30 mouse cellular contexts compared by ENCODE assay signal in the genomic region with DNA sequence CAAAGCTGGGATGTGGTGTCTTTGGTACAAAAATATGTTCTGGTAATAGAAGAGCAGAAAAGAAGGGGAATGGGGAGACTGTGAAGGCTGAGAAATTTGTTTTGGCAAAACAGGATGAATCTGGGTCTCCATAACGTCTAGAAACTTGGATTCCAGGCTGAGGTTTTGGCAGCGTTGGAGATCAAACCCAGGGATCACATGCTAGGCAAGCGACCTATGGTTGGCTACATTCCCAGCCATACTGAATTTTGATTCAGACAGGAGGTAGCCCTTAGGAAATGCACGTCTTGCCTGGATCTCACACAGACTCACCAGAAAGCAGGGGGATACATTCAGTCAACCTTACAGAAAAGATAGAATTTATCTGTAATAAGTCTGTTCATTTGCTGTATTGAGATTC.
DNase-seq lines count a peak whose midpoint lies in the region; ATAC-seq and TF ChIP-seq lines count a peak whose summit lies in the region.
"Had no signal": no experiment of that assay in that cellular context is flagged by ENCODE, and none has a peak within 500 bp of the region (broad histone marks: within the 10 kb centered on the region; RNA-seq: fewer than 3 reads in every experiment).

No protein-coding gene starts in this region.

- no peak for TF ChIP-seq CTCF in brain, embryonic 14.5 days (IDR thresholded peaks at IDR 0.05; ENCODE audit: borderline replicate concordance, extremely low read depth, insufficient read depth, insufficient read length)

- DNase-seq in embryonic facial prominence, embryonic 10.5 days (ENCODE audit: low spot score) = no peak
- DNase-seq in hindbrain, embryonic 14.5 days (ENCODE audit: low spot score) = no peak
- peak; percentile 61 for DNase-seq in brain, embryonic 14.5 days (ENCODE audit: low read depth)
- DNase-seq: adrenal gland, adult 8-10 months; cerebellum, adult 11 months; cerebellum, adult 9-10 months; gastrocnemius, postnatal 14 days; heart, adult 11 months; heart, postnatal 4 days; kidney, adult 8-10 months; kidney, postnatal 4 days; layer of hippocampus, postnatal 36 days; liver, postnatal 0 days; right cerebral cortex, postnatal 25 days; spleen, adult 18-20 months; thymus, postnatal 14 days had no signal

- no peak overlapping the region for H3K4me3 ChIP-seq in embryonic facial prominence, embryonic 13.5 days
- H3K4me3 ChIP-seq in embryonic facial prominence, embryonic 10.5 days = no peak overlapping the region
- H3K4me3 ChIP-seq in hindbrain, embryonic 15.5 days = no peak overlapping the region
- H3K4me3 ChIP-seq in hindbrain, embryonic 14.5 days (replicated peaks; ENCODE audit: low read length) = no peak overlapping the region
- no peak overlapping the region for H3K4me3 ChIP-seq in forebrain, embryonic 16.5 days (replicated peaks; ENCODE audit: low read length)
- no peak overlapping the region for H3K4me3 ChIP-seq in intestine, embryonic 15.5 days (replicated peaks)
- H3K4me3 ChIP-seq: liver, embryonic 12.5 days; midbrain, embryonic 15.5 days had no signal

- 49% methylated on average over 4 of the region's 4 CpGs for WGBS in embryonic facial prominence, embryonic 13.5 days
- WGBS in embryonic facial prominence, embryonic 10.5 days = 86% methylated on average over 4 of the region's 4 CpGs
- WGBS in hindbrain, embryonic 15.5 days = 47% methylated on average over 4 of the region's 4 CpGs
- 62% methylated on average over 4 of the region's 4 CpGs for WGBS in hindbrain, embryonic 14.5 days
- WGBS in forebrain, embryonic 16.5 days = 39% methylated on average over 4 of the region's 4 CpGs
- 66% methylated on average over 4 of the region's 4 CpGs for WGBS in intestine, embryonic 15.5 days

- H3K27me3 ChIP-seq in embryonic facial prominence, embryonic 13.5 days = no peaks in the 10 kb centered on the region
- no peaks in the 10 kb centered on the region for H3K27me3 ChIP-seq in embryonic facial prominence, embryonic 10.5 days (replicated peaks; ENCODE audit: low read depth, poor library complexity, severe bottlenecking)
- no peaks in the 10 kb centered on the region for H3K27me3 ChIP-seq in hindbrain, embryonic 15.5 days
- no peaks in the 10 kb centered on the region for H3K27me3 ChIP-seq in hindbrain, embryonic 14.5 days (ENCODE audit: control insufficient read depth, insufficient read depth, low read length)
- H3K27me3 ChIP-seq in forebrain, embryonic 16.5 days (replicated peaks; ENCODE audit: control insufficient read depth, insufficient read depth, low read length) = no peaks in the 10 kb centered on the region
- no peaks in the 10 kb centered on the region for H3K27me3 ChIP-seq in intestine, embryonic 15.5 days (replicated peaks)
- H3K27me3 ChIP-seq: liver, embryonic 12.5 days; midbrain, embryonic 15.5 days had no signal

- ATAC-seq in embryonic facial prominence, embryonic 13.5 days (ENCODE audit: insufficient number of reproducible peaks, insufficient read depth, low FRiP score, low TSS enrichment, low read depth) = no peak
- ATAC-seq in hindbrain, embryonic 15.5 days (ENCODE audit: low FRiP score, low read depth) = no peak
- ATAC-seq in hindbrain, embryonic 14.5 days (ENCODE audit: low FRiP score) = no peak
- no peak for ATAC-seq in forebrain, embryonic 16.5 days
- no peak for ATAC-seq in megakaryocyte-erythroid progenitor cell, adult 5-6 weeks (replicated peaks; ENCODE audit: low FRiP score, low TSS enrichment, poor library complexity, severe bottlenecking)
- no peak for ATAC-seq in intestine, embryonic 15.5 days
- ATAC-seq: hindbrain, embryonic 16.5 days; intestine, embryonic 16.5 days; liver, embryonic 12.5 days; liver, postnatal 0 days; lung, postnatal 0 days; midbrain, embryonic 15.5 days had no signal

- H3K9me3 ChIP-seq in embryonic facial prominence, embryonic 13.5 days = 0 out of 2 replicates have a peak, but pooled peaks cover 4% of the 10 kb centered on the region
- H3K9me3 ChIP-seq in embryonic facial prominence, embryonic 10.5 days = no peaks in the 10 kb centered on the region
- no peaks in the 10 kb centered on the region for H3K9me3 ChIP-seq in hindbrain, embryonic 15.5 days
- H3K9me3 ChIP-seq in hindbrain, embryonic 14.5 days (ENCODE audit: control insufficient read depth, low read length) = no peaks in the 10 kb centered on the region
- H3K9me3 ChIP-seq in forebrain, embryonic 16.5 days (ENCODE audit: control insufficient read depth, low read length) = no peaks in the 10 kb centered on the region
- H3K9me3 ChIP-seq in intestine, embryonic 15.5 days = no peaks in the 10 kb centered on the region
- H3K9me3 ChIP-seq: liver, embryonic 12.5 days had no signal

- no peak overlapping the region for H3K9ac ChIP-seq in embryonic facial prominence, embryonic 13.5 days
- no peak overlapping the region for H3K9ac ChIP-seq in hindbrain, embryonic 15.5 days
- H3K9ac ChIP-seq in hindbrain, embryonic 14.5 days = no peak overlapping the region
- no peak overlapping the region for H3K9ac ChIP-seq in forebrain, embryonic 16.5 days (replicated peaks; ENCODE audit: low read depth, low read length)
- H3K9ac ChIP-seq in intestine, embryonic 15.5 days = no peak overlapping the region
- H3K9ac ChIP-seq: liver, embryonic 12.5 days; liver, postnatal 0 days; midbrain, embryonic 15.5 days had no signal

- peak overlapping the region; percentile 63 for H3K27ac ChIP-seq in embryonic facial prominence, embryonic 13.5 days
- H3K27ac ChIP-seq in embryonic facial prominence, embryonic 10.5 days (replicated peaks) = no peak overlapping the region
- H3K27ac ChIP-seq in hindbrain, embryonic 15.5 days (replicated peaks) = peak overlapping the region; percentile 21; the same call in 1 of the 2 replicates
- no peak overlapping the region for H3K27ac ChIP-seq in hindbrain, embryonic 14.5 days
- H3K27ac ChIP-seq in forebrain, embryonic 16.5 days (ENCODE audit: low read length) = peak overlapping the region; percentile 10; the same call in 1 of the 2 replicates
- H3K27ac ChIP-seq in intestine, embryonic 15.5 days = no peak overlapping the region
- H3K27ac ChIP-seq: kidney, postnatal 0 days; liver, embryonic 12.5 days; macrophage; midbrain, embryonic 15.5 days had no signal

- H3K36me3 ChIP-seq in embryonic facial prominence, embryonic 13.5 days = no peaks in the 10 kb centered on the region
- no peaks in the 10 kb centered on the region for H3K36me3 ChIP-seq in embryonic facial prominence, embryonic 10.5 days (replicated peaks)
- no peaks in the 10 kb centered on the region for H3K36me3 ChIP-seq in hindbrain, embryonic 15.5 days
- no peaks in the 10 kb centered on the region for H3K36me3 ChIP-seq in hindbrain, embryonic 14.5 days (replicated peaks; ENCODE audit: control insufficient read depth, insufficient read depth)
- no peaks in the 10 kb centered on the region for H3K36me3 ChIP-seq in forebrain, embryonic 16.5 days (ENCODE audit: control insufficient read depth, insufficient read depth)
- H3K36me3 ChIP-seq in intestine, embryonic 15.5 days = no peaks in the 10 kb centered on the region
- H3K36me3 ChIP-seq: G1E; liver, embryonic 12.5 days; midbrain, embryonic 15.5 days had no signal

- TF ChIP-seq POLR2A in brain, embryonic 14.5 days (IDR thresholded peaks at IDR 0.05; ENCODE audit: borderline replicate concordance, extremely low read depth, insufficient read depth, insufficient read length, poor library complexity, severe bottlenecking) = no peak

- no peak overlapping the region for H3K4me2 ChIP-seq in embryonic facial prominence, embryonic 13.5 days
- no peak overlapping the region for H3K4me2 ChIP-seq in hindbrain, embryonic 15.5 days
- H3K4me2 ChIP-seq in hindbrain, embryonic 14.5 days (replicated peaks) = no peak overlapping the region
- no peak overlapping the region for H3K4me2 ChIP-seq in forebrain, embryonic 16.5 days (ENCODE audit: low read length)
- no peak overlapping the region for H3K4me2 ChIP-seq in intestine, embryonic 15.5 days (replicated peaks)
- H3K4me2 ChIP-seq: heart, embryonic 11.5 days; liver, embryonic 12.5 days; midbrain, embryonic 15.5 days had no signal

- peaks cover 20% of the 10 kb centered on the region; the same call in 1 of the 2 replicates for H3K4me1 ChIP-seq in embryonic facial prominence, embryonic 13.5 days
- peaks cover 20% of the 10 kb centered on the region for H3K4me1 ChIP-seq in embryonic facial prominence, embryonic 10.5 days
- H3K4me1 ChIP-seq in hindbrain, embryonic 15.5 days (replicated peaks) = peaks cover 19% of the 10 kb centered on the region; the same call in 1 of the 2 replicates
- peaks cover 9% of the 10 kb centered on the region for H3K4me1 ChIP-seq in hindbrain, embryonic 14.5 days (replicated peaks; ENCODE audit: control insufficient read depth, insufficient read depth, low read length)
- peaks cover 11% of the 10 kb centered on the region for H3K4me1 ChIP-seq in forebrain, embryonic 16.5 days (replicated peaks; ENCODE audit: control insufficient read depth, insufficient read depth, low read length)
- H3K4me1 ChIP-seq in intestine, embryonic 15.5 days (replicated peaks) = no peaks in the 10 kb centered on the region
- H3K4me1 ChIP-seq: liver, embryonic 12.5 days; midbrain, embryonic 15.5 days had no signal

Comparison
In these comparisons a context has a peak if more than half of its experiments do, and no peak if none do; other contexts are left out.
1. H3K27ac ChIP-seq: peak in embryonic facial prominence, embryonic 13.5 days (single experiment), hindbrain, embryonic 15.5 days (single experiment) and forebrain, embryonic 16.5 days (single experiment); none in embryonic facial prominence, embryonic 10.5 days (single experiment), hindbrain, embryonic 14.5 days (single experiment) and intestine, embryonic 15.5 days (single experiment).